Mouse (Mus musculus) limb, embryonic 14.5 days (tissue): Measurements from ENCODE around the gene Gm4922. TPM values are rescaled to one million over a fixed set of nuclear protein-coding genes. Genes with fewer than 3 reads are reported as not detected.

Experiments used
- ATAC-seq: fragments of 200-750 bp; cut with Nextera tagmentation; 2 replicates; pipeline ENCODE4 v1.8.0; 2017; ENCODE audit warnings: low read depth, moderate number of reproducible peaks, moderate TSS enrichment; ENCODE audit not compliant: low FRiP score
- DNase-seq: peaks from one replicate; pipeline ENCODE4 v3.0.0-alpha.2; 2015; ENCODE audit warnings: low spot score
- H3K27ac ChIP-seq: fragments of 300-500 bp; sonication (generic); replicated peaks from 2 replicates; pipeline ENCODE4 v1.5.1; 2014; ENCODE audit warnings: low read depth, mild to moderate bottlenecking, low read length, moderate library complexity, mixed read lengths
- H3K27me3 ChIP-seq: fragments of 300-500 bp; sonication (generic); 2 replicates; pipeline ENCODE4 v1.6.1; 2014; ENCODE audit warnings: low read length, mixed read lengths; ENCODE audit not compliant: control insufficient read depth, insufficient read depth
- H3K36me3 ChIP-seq: fragments of 300-500 bp; sonication (generic); 2 replicates; pipeline ENCODE4 v1.6.1; 2014; ENCODE audit warnings: mild to moderate bottlenecking, low read length, moderate library complexity, mixed read lengths; ENCODE audit not compliant: control insufficient read depth, insufficient read depth
- H3K4me1 ChIP-seq: fragments of 300-500 bp; sonication (generic); 2 replicates; pipeline ENCODE4 v1.6.1; 2014; ENCODE audit warnings: antibody characterized with exemption, low read length, mixed read lengths; ENCODE audit not compliant: control insufficient read depth, insufficient read depth
- H3K4me2 ChIP-seq: fragments of 300-500 bp; sonication (generic); replicated peaks from 2 replicates; pipeline ENCODE4 v1.6.1; 2014; ENCODE audit warnings: low read depth, mild to moderate bottlenecking, low read length, moderate library complexity; ENCODE audit not compliant: severe bottlenecking
- H3K4me3 ChIP-seq: fragments of 300-500 bp; sonication (generic); replicated peaks from 2 replicates; pipeline ENCODE4 v1.5.1; 2014; ENCODE audit warnings: low read length
- H3K9ac ChIP-seq: fragments of 300-500 bp; sonication (generic); 2 replicates; pipeline ENCODE4 v1.6.1; 2014; ENCODE audit warnings: mild to moderate bottlenecking, low read depth, low read length, moderate library complexity; ENCODE audit not compliant: severe bottlenecking
- H3K9me3 ChIP-seq: fragments of 300-500 bp; sonication (generic); 2 replicates; pipeline ENCODE4 v1.6.1; 2016; ENCODE audit warnings: low read length; ENCODE audit not compliant: control insufficient read depth
- POLR2A ChIP-seq: fragments of 200-500 bp; IDR thresholded peaks from 2 replicates; pipeline ENCODE4 v1.8.0; 2012; ENCODE audit warnings: inconsistent platforms, mild to moderate bottlenecking, moderate library complexity, borderline replicate concordance; ENCODE audit not compliant: insufficient read depth, insufficient read length; ENCODE audit errors: extremely low read depth
- WGBS: fragments of 180-500 bp; shearing (Covaris S2); extraction: QIAGEN DNeasy Blood & Tissue Kit; methylation state at CpG from one replicate; pipeline ENCODE4 v1.1.7; 2014; 5-methylcytosine and 5-hydroxymethylcytosine counted together
- polyA plus RNA-seq, 2 experiments: library from polyadenylated mRNA; depleted of rRNA in 1 of 2; stranded (reverse) in 1 of 2; unstranded in 1 of 2; fragments of >200 nt; fragmentation: Nextera tagmentation in 1 of 2; extraction: Ambion mirVana in 1 of 2; gene quantifications; 2 replicates each; pipeline versions ENCODE4 v1.2.1 to v1.2.3; 2012 to 2014

Gm4922 gene
- polyA plus RNA-seq (2012; rRNA removed) (0.04 TPM in 1 of 2 replicates, not detected in the other), polyA plus RNA-seq (2014; fragmentation: Nextera tagmentation; extraction: Ambion mirVana) (not detected in 2 replicates)

- Histone ChIP-seq H3K9ac (no peak within 1 kb of the TSS), H3K4me3 (no peak within 1 kb of the TSS), H3K4me2 (no peak within 1 kb of the TSS), H3K27ac (no peak within 1 kb of the TSS), H3K27me3 (no peaks in the 10 kb centered on the region), H3K9me3 (no peaks in the 10 kb centered on the region), H3K36me3 (no peaks in the 10 kb centered on the region), H3K4me1 (no peaks in the 10 kb centered on the region)
- ATAC-seq (no peak), DNase-seq (no peak)
- TF ChIP-seq POLR2A = no peak
- 84% methylated on average over 1 of the region's 1 CpGs for whole genome bisulfite sequencing
These were observed at the start of gene Gm4922 for GRCm38 (mm10) chr10:18786693-18787092. Gene Gm4922, minus strand, starts transcription at chr10:18786793.

DNA sequence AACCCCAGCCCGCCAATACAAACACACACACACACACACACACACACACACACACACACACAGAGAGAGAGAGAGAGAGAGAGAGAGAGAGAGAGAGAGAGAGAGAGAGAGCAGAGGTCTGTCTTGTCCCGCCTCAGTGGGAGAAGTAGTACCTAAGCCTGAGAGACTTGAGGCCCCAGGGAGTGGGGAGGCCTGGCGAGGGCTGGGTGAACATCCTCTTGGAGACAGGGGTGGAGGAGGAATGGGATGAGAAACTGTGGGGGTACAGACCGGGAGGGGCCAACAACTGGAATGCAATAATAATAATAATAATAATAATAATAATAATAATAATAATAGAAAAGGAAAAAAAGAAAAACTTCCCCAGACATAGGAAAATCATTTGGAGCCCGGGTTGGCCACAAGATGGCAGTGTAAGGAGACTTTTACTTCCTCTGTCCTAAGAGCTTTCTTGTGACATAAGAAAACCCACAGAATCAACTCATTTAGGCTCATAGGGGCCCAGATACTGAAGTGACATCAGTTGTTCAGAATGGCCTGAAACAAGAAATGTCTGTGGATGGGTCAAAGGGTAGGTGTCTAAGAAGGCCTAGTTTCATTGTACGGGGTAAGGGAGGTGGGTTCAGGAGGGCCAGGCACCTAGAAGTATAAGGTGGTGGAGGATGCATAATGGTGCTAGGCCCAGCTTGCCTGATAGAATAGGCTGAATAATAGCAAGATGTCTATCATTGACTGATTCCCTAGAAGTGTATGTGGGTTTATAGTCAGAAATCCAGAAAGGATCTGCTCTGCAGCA lies 49.3 kb upstream of the Gm4922 start:
- DNase-seq = peak; percentile 58
- no peak overlapping the region for H3K9ac ChIP-seq
- no peaks in the 10 kb centered on the region for H3K36me3 ChIP-seq
- no peak for TF ChIP-seq POLR2A
- no peaks in the 10 kb centered on the region for H3K9me3 ChIP-seq
- H3K27me3 ChIP-seq = no peaks in the 10 kb centered on the region
- H3K4me1 ChIP-seq = 0 out of 2 replicates have a peak, but pooled peaks cover 3% of the 10 kb centered on the region
- no peak overlapping the region for H3K4me2 ChIP-seq
- H3K27ac ChIP-seq = no peak overlapping the region
- H3K4me3 ChIP-seq = no peak overlapping the region
- WGBS = 51% methylated on average over 6 of the region's 6 CpGs
- ATAC-seq = no peak

GRCm38 (mm10) chr10:18834389-18834788 lies 47.8 kb upstream of the Gm4922 start:
- 48% methylated on average over 2 of the region's 2 CpGs for whole genome bisulfite sequencing
- TF ChIP-seq POLR2A = no peak

GRCm38 (mm10) chr10:18831823-18832222 lies 45.2 kb upstream of the Gm4922 start:
- H3K36me3 ChIP-seq = no peaks in the 10 kb centered on the region
- TF ChIP-seq POLR2A = no peak
- no peaks in the 10 kb centered on the region for H3K9me3 ChIP-seq
- no peaks in the 10 kb centered on the region for H3K27me3 ChIP-seq
- no peak overlapping the region for H3K4me2 ChIP-seq
- H3K4me3 ChIP-seq = no peak overlapping the region
- H3K4me1 ChIP-seq = peaks cover 3% of the 10 kb centered on the region; the same call in 1 of the 2 replicates
- no peak overlapping the region for H3K9ac ChIP-seq
- WGBS = 46% methylated on average over 7 of the region's 7 CpGs
- H3K27ac ChIP-seq = no peak overlapping the region
- no peak for DNase-seq
- no peak for ATAC-seq

More at GRCm38 (mm10) chr10:18834389-18834788, 47.8 kb upstream of the Gm4922 start:
- DNase-seq (no peak), ATAC-seq (no peak)
- H3K27me3 ChIP-seq = no peaks in the 10 kb centered on the region
- no peak overlapping the region for H3K9ac ChIP-seq
- H3K4me1 ChIP-seq = 0 out of 2 replicates have a peak, but pooled peaks cover 3% of the 10 kb centered on the region
- no peak overlapping the region for H3K27ac ChIP-seq
- no peak overlapping the region for H3K4me3 ChIP-seq
- no peak overlapping the region for H3K4me2 ChIP-seq
- no peaks in the 10 kb centered on the region for H3K9me3 ChIP-seq
- H3K36me3 ChIP-seq = no peaks in the 10 kb centered on the region

DNA sequence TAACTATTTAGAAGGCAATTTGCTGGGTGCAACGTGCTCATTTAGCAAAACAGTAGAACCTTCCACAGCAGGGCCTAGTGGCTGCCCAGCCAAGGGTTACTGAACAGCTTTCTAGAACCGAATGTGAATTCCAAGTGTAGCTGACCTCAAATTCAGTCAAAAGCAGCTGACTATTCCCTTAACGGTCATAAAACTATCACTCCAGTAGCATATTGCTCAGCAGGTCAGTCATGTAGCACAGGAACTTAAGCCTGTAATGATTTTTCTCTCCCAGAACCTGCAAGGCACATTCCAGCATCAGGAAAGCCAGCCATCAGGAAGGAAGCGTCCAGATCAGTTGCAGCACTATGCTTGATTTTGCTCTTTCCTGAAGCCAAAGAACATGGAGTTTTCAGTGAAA lies 43.8 kb upstream of the Gm4922 start:
- H3K4me2 ChIP-seq = no peak overlapping the region
- no peak overlapping the region for H3K27ac ChIP-seq
- no peak overlapping the region for H3K9ac ChIP-seq
- WGBS = 40% methylated on average over 4 of the region's 4 CpGs
- ATAC-seq (peak; percentile 57; the same call in 1 of the 2 replicates), DNase-seq (peak; percentile 53)
- H3K4me3 ChIP-seq = no peak overlapping the region
- no peak for TF ChIP-seq POLR2A
- no peaks in the 10 kb centered on the region for H3K9me3 ChIP-seq
- H3K27me3 ChIP-seq = no peaks in the 10 kb centered on the region
- peaks cover 3% of the 10 kb centered on the region; the same call in 1 of the 2 replicates for H3K4me1 ChIP-seq
- H3K36me3 ChIP-seq = no peaks in the 10 kb centered on the region
